Mouse (Mus musculus) limb, embryonic 13.5 days (tissue): Measurements from ENCODE around the gene Cks2. TPM values are rescaled to one million over a fixed set of nuclear protein-coding genes. Genes with fewer than 3 reads are reported as not detected.
"Not testable (repeated sequence)": the region's sequence is repeated elsewhere in the genome, so short reads cannot be mapped to it uniquely, and the experiment has no call there.

Experiments
- ATAC-seq: fragments of 200-750 bp; cut with Nextera tagmentation; 2 replicates; pipeline ENCODE4 v1.8.0; 2017; ENCODE audit warnings: low read depth, moderate number of reproducible peaks, moderate TSS enrichment; ENCODE audit not compliant: low FRiP score
- H3K27ac ChIP-seq: fragments of 300-500 bp; sonication (generic); 2 replicates; pipeline ENCODE4 v1.5.1; 2015; ENCODE audit warnings: inconsistent platforms, mild to moderate bottlenecking, moderate library complexity
- H3K27me3 ChIP-seq: fragments of 300-500 bp; sonication (generic); 2 replicates; pipeline ENCODE4 v1.6.1; 2015; ENCODE audit warnings: mild to moderate bottlenecking, inconsistent platforms
- H3K36me3 ChIP-seq: fragments of 300-500 bp; sonication (generic); 2 replicates; pipeline ENCODE4 v1.6.1; 2015; ENCODE audit warnings: inconsistent platforms, mild to moderate bottlenecking, moderate library complexity
- H3K4me1 ChIP-seq: fragments of 300-500 bp; sonication (generic); 2 replicates; pipeline ENCODE4 v1.6.1; 2015; ENCODE audit warnings: inconsistent platforms
- H3K4me2 ChIP-seq: fragments of 300-500 bp; sonication (generic); replicated peaks from 2 replicates; pipeline ENCODE4 v1.6.1; 2015; ENCODE audit warnings: inconsistent platforms, mild to moderate bottlenecking, moderate library complexity
- H3K4me3 ChIP-seq: fragments of 300-500 bp; sonication (generic); 2 replicates; pipeline ENCODE4 v1.5.1; 2015; ENCODE audit warnings: moderate library complexity, mild to moderate bottlenecking, inconsistent platforms
- H3K9ac ChIP-seq: fragments of 300-500 bp; sonication (generic); 2 replicates; pipeline ENCODE4 v1.6.1; 2015; ENCODE audit warnings: mild to moderate bottlenecking, inconsistent platforms
- H3K9me3 ChIP-seq: fragments of 300-500 bp; sonication (generic); 2 replicates; pipeline ENCODE4 v1.6.1; 2016; ENCODE audit warnings: inconsistent platforms
- WGBS: fragments of 180-500 bp; shearing (Covaris S2); methylation state at CpG from one replicate; pipeline ENCODE4 v1.1.7; 2015; 5-methylcytosine and 5-hydroxymethylcytosine counted together
- polyA plus RNA-seq: library from polyadenylated mRNA; unstranded; fragments of >200 nt; fragmentation: Nextera tagmentation; extraction: Ambion mirVana; gene quantifications from 2 replicates; pipeline ENCODE4 v1.2.1, GENCODE M21; 2015

Gene Cks2
- polyA plus RNA-seq, 1 experiment from 2014 or later, result 299 TPM

- 0 out of 2 replicates have a peak overlapping the region, but pooled peaks have one; percentile 1 for H3K4me2 ChIP-seq
- no peaks in the 10 kb centered on the region for H3K36me3 ChIP-seq
- ATAC-seq, result no peak
- H3K27ac ChIP-seq, result no peak overlapping the region
- no peaks in the 10 kb centered on the region for H3K9me3 ChIP-seq
- WGBS, result 18% methylated on average over 12 of the region's 12 CpGs
- H3K27me3 ChIP-seq, result no peaks in the 10 kb centered on the region
- H3K4me3 ChIP-seq, result no peak overlapping the region
- no peak overlapping the region for H3K9ac ChIP-seq
- peaks cover 17% of the 10 kb centered on the region for H3K4me1 ChIP-seq
Measured at GRCm38 (mm10) chr13:51616417-51617044, 28.5 kb upstream of the Cks2 start.

DNA sequence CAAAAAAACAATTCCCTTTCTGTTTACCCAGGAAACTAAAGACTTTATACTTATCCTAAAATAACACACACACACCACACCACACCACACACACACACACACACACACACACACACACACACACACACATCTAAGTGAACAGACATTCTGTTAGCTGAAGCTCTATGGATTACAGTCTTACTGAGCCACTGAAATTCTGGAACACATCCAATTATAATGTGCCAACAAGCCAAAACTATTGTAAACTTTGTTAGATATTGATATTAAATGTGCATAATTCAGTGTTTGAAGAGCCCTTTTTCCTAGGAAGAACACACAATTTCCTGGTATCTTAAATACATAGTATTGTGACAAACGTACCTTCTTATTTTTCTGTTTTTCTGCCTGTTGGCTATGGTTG is 27.7 kb upstream of the Cks2 start:
- no peaks in the 10 kb centered on the region for H3K9me3 ChIP-seq
- ATAC-seq, result no peak
- no peak overlapping the region for H3K4me2 ChIP-seq
- H3K36me3 ChIP-seq, result no peaks in the 10 kb centered on the region
- no peak overlapping the region for H3K4me3 ChIP-seq
- WGBS, result 75% methylated on average over 1 of the region's 1 CpGs
- H3K9ac ChIP-seq, result no peak overlapping the region
- peaks cover 16% of the 10 kb centered on the region for H3K4me1 ChIP-seq
- H3K27ac ChIP-seq, result no peak overlapping the region
- no peaks in the 10 kb centered on the region for H3K27me3 ChIP-seq

DNA sequence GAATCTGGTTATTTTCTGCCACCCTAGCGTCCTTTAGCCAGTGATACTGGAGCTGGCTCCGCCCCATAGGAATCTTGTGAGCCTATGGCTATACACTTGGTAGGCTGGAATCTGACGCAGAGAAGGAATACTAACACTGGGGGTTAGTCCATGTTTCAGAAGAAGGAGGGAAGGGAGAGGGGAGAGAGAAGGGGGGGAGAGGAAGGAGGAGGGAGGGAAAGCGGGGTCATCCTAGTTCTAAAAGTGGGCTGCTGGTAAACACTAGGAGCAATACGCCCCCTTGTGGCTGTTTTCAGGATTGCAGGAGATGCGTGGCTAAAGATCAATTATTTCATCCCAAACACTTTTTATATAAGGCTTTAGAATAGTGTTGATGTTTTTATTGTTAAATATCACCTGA is 27.2 kb upstream of the Cks2 start:
- H3K4me1 ChIP-seq, result peaks cover 16% of the 10 kb centered on the region
- peak; percentile 40; the same call in 1 of the 2 replicates for ATAC-seq
- no peaks in the 10 kb centered on the region for H3K9me3 ChIP-seq
- no peak overlapping the region for H3K27ac ChIP-seq
- H3K27me3 ChIP-seq, result no peaks in the 10 kb centered on the region
- no peak overlapping the region for H3K4me3 ChIP-seq
- H3K9ac ChIP-seq, result no peak overlapping the region
- no peak overlapping the region for H3K4me2 ChIP-seq
- H3K36me3 ChIP-seq, result no peaks in the 10 kb centered on the region
- WGBS, result 21% methylated on average over 6 of the region's 6 CpGs

- Histone ChIP-seq H3K4me1 (peaks cover 16% of the 10 kb centered on the region), H3K27ac (no peak overlapping the region), H3K4me3 (no peak overlapping the region), H3K4me2 (no peak overlapping the region), H3K9me3 (no peaks in the 10 kb centered on the region), H3K27me3 (no peaks in the 10 kb centered on the region), H3K36me3 (no peaks in the 10 kb centered on the region), H3K9ac (no peak overlapping the region)
- 22% methylated on average over 7 of the region's 9 CpGs for WGBS
- no peak for ATAC-seq
Measured at GRCm38 (mm10) chr13:51618602-51619001, 26.4 kb upstream of the Cks2 start.

- Histone ChIP-seq H3K9ac (no peak overlapping the region), H3K4me2 (no peak overlapping the region), H3K27ac (no peak overlapping the region), H3K4me3 (no peak overlapping the region), H3K4me1 (no peaks in the 10 kb centered on the region), H3K36me3 (no peaks in the 10 kb centered on the region), H3K27me3 (no peaks in the 10 kb centered on the region), H3K9me3 (no peaks in the 10 kb centered on the region)
- WGBS, result 92% methylated on average over 5 of the region's 5 CpGs
- ATAC-seq, result no peak
Measured at GRCm38 (mm10) chr13:51622626-51623025, 22.4 kb upstream of the Cks2 start.

DNA sequence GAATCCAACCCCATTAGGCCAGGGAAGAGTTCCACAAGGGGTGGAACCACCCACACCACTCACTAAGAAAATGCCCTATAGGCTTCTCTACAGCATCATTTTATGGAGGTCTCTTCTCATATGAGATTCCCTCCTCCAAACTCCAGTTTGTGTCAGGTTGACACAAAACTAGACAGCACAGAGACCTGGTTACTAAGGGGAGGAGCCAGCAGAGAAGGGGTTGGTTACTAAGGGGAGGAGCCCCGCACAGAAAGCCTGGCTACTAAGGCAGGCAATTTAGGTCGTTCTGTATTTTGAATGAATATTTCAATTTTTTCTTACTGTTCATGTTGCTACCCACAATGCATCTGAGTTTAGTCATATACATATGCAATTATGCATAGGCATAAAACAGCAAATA is 21.4 kb upstream of the Cks2 start:
- no peaks in the 10 kb centered on the region for H3K9me3 ChIP-seq

DNA sequence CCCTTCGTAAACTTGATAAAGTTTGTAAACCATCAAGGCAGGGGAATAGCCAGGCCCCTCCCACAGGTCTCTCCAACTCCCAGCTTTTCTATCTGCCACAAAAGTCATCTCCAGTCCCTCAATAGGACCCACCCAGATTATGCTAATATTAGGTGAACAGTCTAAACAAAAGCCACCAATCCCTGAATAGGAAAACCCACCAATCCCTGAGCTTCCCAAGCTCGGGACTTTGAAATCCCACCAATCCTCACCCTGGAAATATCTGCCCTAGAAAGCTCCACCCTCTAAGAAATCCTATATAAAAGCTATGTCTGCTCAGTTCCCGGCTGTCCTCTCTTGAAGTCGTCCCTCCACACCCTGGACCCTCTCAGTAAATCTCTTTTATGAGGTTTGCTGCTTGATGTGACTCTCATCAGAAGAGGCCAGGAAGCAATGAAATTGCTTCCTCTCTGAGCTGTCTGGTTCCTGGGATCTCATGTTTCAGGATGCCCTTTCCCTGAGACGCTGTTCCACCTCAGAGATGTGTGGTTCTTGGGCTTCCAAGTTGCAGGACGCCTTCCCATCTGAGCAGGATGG is 16.7 kb upstream of the Cks2 start:
- 56% methylated on average over 6 of the region's 6 CpGs for WGBS
- Histone ChIP-seq H3K9me3 (no peaks in the 10 kb centered on the region), H3K9ac (no peak overlapping the region), H3K27me3 (no peaks in the 10 kb centered on the region), H3K4me3 (no peak overlapping the region), H3K36me3 (no peaks in the 10 kb centered on the region), H3K27ac (no peak overlapping the region), H3K4me1 (no peaks in the 10 kb centered on the region), H3K4me2 (no peak overlapping the region)
- no peak for ATAC-seq

More for the DNA sequence above, 21.4 kb upstream of the Cks2 start:
- no peak overlapping the region for H3K4me3 ChIP-seq
- no peak overlapping the region for H3K4me2 ChIP-seq
- no peak for ATAC-seq
- H3K27ac ChIP-seq, result no peak overlapping the region
- H3K36me3 ChIP-seq, result no peaks in the 10 kb centered on the region
- H3K4me1 ChIP-seq, result no peaks in the 10 kb centered on the region
- H3K27me3 ChIP-seq, result no peaks in the 10 kb centered on the region
- 74% methylated on average over 2 of the region's 2 CpGs for WGBS
- no peak overlapping the region for H3K9ac ChIP-seq

- Histone ChIP-seq H3K4me3 (no peak overlapping the region), H3K4me2 (no peak overlapping the region), H3K27ac (no peak overlapping the region), H3K4me1 (no peaks in the 10 kb centered on the region), H3K9me3 (no peaks in the 10 kb centered on the region), H3K36me3 (no peaks in the 10 kb centered on the region), H3K9ac (no peak overlapping the region), H3K27me3 (no peaks in the 10 kb centered on the region)
- ATAC-seq, result no peak
- 76% methylated on average over 15 of the region's 15 CpGs for WGBS
Measured at GRCm38 (mm10) chr13:51631354-51631992, 13.6 kb upstream of the Cks2 start.

DNA sequence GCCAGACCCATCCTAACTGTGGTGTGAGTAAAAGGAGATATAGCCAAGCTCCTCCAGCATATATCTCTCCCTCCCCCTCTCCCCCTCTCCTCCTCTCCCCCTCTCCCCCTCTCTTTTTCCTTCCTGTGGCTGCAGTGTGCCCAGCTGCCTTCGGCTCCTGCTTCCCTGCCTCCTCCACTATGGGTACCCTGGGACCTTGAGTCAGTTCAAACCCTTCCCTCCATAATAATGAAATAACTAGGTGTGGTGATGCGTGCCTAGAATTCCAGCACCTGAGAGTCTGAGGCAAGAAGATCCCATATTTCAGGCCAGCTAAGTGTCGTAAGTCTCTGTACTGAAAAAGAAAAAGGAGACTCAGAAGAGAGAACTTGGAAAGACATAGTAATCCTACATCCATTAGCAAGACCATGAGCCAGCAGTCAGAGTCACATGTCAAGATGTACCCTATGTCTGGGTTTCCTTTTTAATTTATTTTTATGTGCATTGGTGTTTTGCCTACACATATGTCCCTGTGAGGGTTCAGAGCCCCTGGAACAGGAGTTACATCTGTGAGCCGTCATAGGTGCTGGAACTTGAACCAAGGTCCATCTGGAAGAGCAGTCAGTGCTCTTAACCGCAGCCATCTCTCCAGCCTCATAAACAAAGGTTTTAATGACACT is 12.3 kb upstream of the Cks2 start:
- Histone ChIP-seq H3K36me3 (no peaks in the 10 kb centered on the region), H3K9me3 (no peaks in the 10 kb centered on the region), H3K4me3 (no peak overlapping the region), H3K4me2 (no peak overlapping the region), H3K27me3 (no peaks in the 10 kb centered on the region), H3K9ac (no peak overlapping the region), H3K4me1 (no peaks in the 10 kb centered on the region), H3K27ac (no peak overlapping the region)
- peak; percentile 59 for ATAC-seq
- WGBS, result 60% methylated on average over 5 of the region's 5 CpGs

DNA sequence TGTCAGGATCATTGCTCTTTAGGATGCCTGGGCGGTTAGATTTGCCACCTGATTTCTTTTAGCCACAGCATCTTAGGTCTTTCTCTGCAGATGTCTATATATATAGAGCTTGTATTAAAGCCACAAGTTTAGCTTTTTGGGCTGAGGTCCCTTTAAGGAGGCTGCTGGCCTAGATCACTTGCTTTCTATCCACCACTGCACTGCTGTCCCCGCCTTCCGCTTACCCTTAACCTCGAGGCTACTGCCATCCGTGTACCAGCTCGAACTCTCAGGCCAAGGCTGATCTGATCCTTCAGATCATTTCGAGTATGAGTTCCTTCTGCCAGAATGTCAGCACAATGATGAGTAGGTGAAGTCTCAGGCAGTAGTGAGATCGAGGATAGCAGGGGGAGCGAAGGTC is 9.6 kb upstream of the Cks2 start:
- not testable (repeated sequence) for H3K4me2 ChIP-seq, H3K4me1 ChIP-seq, H3K27me3 ChIP-seq, H3K36me3 ChIP-seq, H3K9ac ChIP-seq, ATAC-seq, H3K4me3 ChIP-seq, H3K9me3 ChIP-seq, H3K27ac ChIP-seq
- WGBS, result 79% methylated on average over 6 of the region's 9 CpGs

GRCm38 (mm10) chr13:51638958-51639357 is 6.1 kb upstream of the Cks2 start:
- 85% methylated on average over 4 of the region's 4 CpGs for WGBS
- Histone ChIP-seq H3K27me3 (no peaks in the 10 kb centered on the region), H3K9ac (no peak overlapping the region), H3K36me3 (no peaks in the 10 kb centered on the region), H3K4me2 (no peak overlapping the region), H3K27ac (no peak overlapping the region), H3K4me1 (no peaks in the 10 kb centered on the region), H3K9me3 (no peaks in the 10 kb centered on the region), H3K4me3 (no peak overlapping the region)
- no peak for ATAC-seq

GRCm38 (mm10) chr13:51641424-51641823 is 3.6 kb upstream of the Cks2 start:
- WGBS, result 88% methylated on average over 3 of the region's 3 CpGs
- H3K4me3 ChIP-seq, result no peak overlapping the region

More at GRCm38 (mm10) chr13:51641424-51641823, 3.6 kb upstream of the Cks2 start:
- H3K4me1 ChIP-seq, result peaks cover under 1% of the 10 kb centered on the region; the same call in 1 of the 2 replicates
- H3K9ac ChIP-seq, result no peak overlapping the region
- no peak overlapping the region for H3K27ac ChIP-seq
- ATAC-seq, result no peak
- no peaks in the 10 kb centered on the region for H3K27me3 ChIP-seq
- no peaks in the 10 kb centered on the region for H3K36me3 ChIP-seq
- no peaks in the 10 kb centered on the region for H3K9me3 ChIP-seq
- H3K4me2 ChIP-seq, result no peak overlapping the region
